Mouse (Mus musculus): ENCODE data around the gene Akap2. TPM values are rescaled to one million over a fixed set of nuclear protein-coding genes. Genes with fewer than 3 reads are reported as not detected.
A peak's percentile ranks its signal among the peaks of the same experiment; 100 is the strongest.

Akap2 gene
- polyA plus RNA-seq, 1 experiment from 2014 or later: 42.4 TPM

DNA sequence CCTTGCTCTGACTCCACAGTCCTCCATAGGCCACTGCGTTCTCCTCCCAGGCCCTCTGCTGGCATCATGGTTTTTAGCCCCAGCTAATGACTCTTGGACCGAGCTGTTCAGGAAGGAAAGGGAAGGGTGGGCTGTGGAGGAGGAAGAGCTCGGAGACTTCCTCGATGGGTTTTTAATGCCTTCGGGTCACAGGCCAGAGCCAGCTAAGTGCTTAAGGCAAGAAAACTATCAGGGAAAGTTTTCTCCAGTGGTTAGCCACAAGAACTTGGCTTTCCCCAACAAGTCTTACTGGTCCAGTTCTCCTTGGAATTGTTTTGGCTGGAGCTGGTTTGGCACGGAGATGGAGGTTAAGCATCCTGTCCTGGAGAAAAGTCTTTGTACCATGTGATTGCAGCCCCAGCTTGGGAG is 142.8 kb downstream of the Akap2 start:
- WGBS: 66% methylated on average over 6 of the region's 6 CpGs
- no peak for ATAC-seq (replicated peaks; ENCODE audit: extremely low read depth, insufficient read depth, low FRiP score)
- Histone ChIP-seq H3K4me3 (ENCODE audit: low read length) (no peak overlapping the region), H3K27me3 (ENCODE audit: control insufficient read depth, insufficient read depth, low read length) (no peaks in the 10 kb centered on the region), H3K4me1 (ENCODE audit: control insufficient read depth, insufficient read depth, low read length) (peaks cover 29% of the 10 kb centered on the region), H3K27ac (ENCODE audit: low read length) (0 out of 2 replicates have a peak overlapping the region, but pooled peaks have one; percentile 23), H3K4me2 (ENCODE audit: low read depth, low read length) (no peak overlapping the region), H3K9ac (ENCODE audit: low read length) (no peak overlapping the region), H3K36me3 (ENCODE audit: control insufficient read depth, insufficient read depth) (peaks cover 38% of the 10 kb centered on the region), H3K9me3 (replicated peaks; ENCODE audit: control insufficient read depth, low read length) (no peaks in the 10 kb centered on the region)

DNA sequence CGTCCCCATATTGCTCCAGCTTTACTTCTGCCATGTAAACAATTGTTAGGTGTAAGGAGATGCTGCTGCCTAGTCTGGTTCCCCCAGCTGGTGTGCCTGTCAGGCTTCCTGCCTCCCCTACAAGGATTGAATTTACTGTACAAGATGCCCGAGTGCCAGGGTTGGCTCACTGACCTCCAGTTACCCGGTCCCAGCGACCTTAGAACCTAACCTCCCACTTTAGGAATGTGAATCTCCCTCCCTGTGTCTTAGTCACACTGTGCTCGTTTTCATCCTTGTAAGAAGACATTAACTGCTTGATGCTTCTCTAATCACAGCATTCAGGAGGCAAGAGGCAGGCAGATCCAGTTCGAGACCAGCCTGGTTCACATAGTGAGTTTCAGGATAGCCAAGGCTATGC is 143.7 kb downstream of the Akap2 start:
- Histone ChIP-seq H3K36me3 (ENCODE audit: control insufficient read depth, insufficient read depth) (peaks cover 32% of the 10 kb centered on the region), H3K4me1 (ENCODE audit: control insufficient read depth, insufficient read depth, low read length) (peaks cover 38% of the 10 kb centered on the region), H3K4me3 (ENCODE audit: low read length) (no peak overlapping the region), H3K9ac (ENCODE audit: low read length) (no peak overlapping the region), H3K4me2 (ENCODE audit: low read depth, low read length) (no peak overlapping the region), H3K27ac (ENCODE audit: low read length) (no peak overlapping the region), H3K9me3 (replicated peaks; ENCODE audit: control insufficient read depth, low read length) (no peaks in the 10 kb centered on the region), H3K27me3 (ENCODE audit: control insufficient read depth, insufficient read depth, low read length) (no peaks in the 10 kb centered on the region)
- ATAC-seq (replicated peaks; ENCODE audit: extremely low read depth, insufficient read depth, low FRiP score): no peak
- WGBS: 63% methylated on average over 6 of the region's 6 CpGs

DNA sequence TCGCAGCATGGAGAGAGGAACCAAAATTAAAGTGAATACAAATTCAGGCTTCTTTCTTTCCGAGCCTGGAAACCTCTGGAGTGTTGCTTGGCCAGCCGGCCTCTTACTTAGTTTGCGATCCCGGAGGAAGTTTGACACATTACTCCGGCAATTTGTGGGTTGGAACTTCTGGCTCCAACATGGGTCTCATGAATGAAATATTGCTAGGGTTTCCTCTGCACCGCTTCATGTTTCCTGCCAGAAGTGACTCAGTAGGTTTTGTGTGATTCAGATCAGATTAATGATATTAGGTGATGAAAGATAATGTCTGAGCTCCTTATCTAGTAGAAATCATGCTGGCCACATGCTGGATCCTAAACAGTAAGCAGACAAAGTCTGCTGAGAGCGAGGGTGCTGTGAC is 144.4 kb downstream of the Akap2 start:
- Histone ChIP-seq H3K9ac (ENCODE audit: low read length) (no peak overlapping the region), H3K9me3 (replicated peaks; ENCODE audit: control insufficient read depth, low read length) (no peaks in the 10 kb centered on the region), H3K4me2 (ENCODE audit: low read depth, low read length) (no peak overlapping the region), H3K4me3 (ENCODE audit: low read length) (no peak overlapping the region), H3K27me3 (ENCODE audit: control insufficient read depth, insufficient read depth, low read length) (no peaks in the 10 kb centered on the region), H3K36me3 (ENCODE audit: control insufficient read depth, insufficient read depth) (peaks cover 25% of the 10 kb centered on the region), H3K27ac (ENCODE audit: low read length) (peak overlapping the region; percentile 13), H3K4me1 (ENCODE audit: control insufficient read depth, insufficient read depth, low read length) (peaks cover 45% of the 10 kb centered on the region)
- ATAC-seq (replicated peaks; ENCODE audit: extremely low read depth, insufficient read depth, low FRiP score): no peak
- 68% methylated on average over 8 of the region's 8 CpGs for WGBS

DNA sequence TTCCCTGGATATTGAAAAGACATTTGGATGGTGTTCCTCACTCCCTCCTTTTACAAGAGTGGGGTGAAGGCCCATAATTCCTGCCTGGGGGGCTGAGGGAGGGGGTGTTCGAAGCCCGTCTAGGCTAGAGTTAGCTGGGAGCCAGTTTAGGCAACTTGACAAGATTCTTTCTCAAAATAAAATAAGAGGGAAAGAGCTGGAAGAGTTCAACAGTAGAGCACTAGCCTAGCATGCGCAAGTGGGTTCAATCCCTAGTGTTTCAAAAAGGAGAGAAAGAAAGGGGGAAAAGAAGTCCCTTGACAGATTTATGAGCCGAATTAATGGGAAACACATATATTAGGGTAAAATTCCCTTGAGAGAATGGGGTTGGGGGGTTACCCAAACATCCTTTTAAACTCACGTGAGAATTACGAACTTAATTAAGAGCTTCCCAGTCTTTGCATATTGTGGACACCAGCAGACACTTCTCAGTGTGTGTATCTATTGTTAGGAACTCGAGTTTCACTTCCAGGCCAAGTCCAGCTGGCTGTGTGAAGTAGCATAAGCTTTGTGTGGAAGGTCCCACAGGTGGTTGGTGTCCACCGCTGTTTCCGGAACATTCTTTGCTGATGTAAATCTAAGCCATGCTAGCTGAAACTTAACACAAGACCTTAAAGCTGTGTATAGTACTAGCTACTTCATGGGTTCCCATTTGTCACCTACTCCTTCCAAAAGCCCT is 145.0 kb downstream of the Akap2 start:
- H3K36me3 ChIP-seq (ENCODE audit: control insufficient read depth, insufficient read depth): peaks cover 19% of the 10 kb centered on the region
- H3K27ac ChIP-seq (ENCODE audit: low read length): peak overlapping the region; percentile 13; the same call in 1 of the 2 replicates

DNA sequence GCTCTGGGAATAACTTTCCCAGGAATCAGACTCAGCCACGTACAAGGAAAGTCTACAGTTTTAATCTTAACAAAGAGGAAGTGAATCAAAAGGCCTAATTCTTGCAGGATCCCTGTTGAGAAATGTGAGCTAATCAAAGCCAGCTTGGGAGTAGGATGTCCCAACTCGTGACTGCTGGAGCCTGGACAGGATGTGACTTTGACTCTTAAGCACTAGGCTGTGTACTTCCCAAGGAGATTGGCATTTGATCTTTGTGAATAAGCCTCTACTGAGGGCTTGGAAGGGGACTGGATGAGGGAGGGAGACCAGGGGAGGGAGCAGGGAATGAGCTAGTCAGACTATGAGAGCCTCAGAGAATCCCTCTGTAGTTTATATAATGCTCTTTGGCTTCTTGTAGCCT is 148.6 kb downstream of the Akap2 start:
- peak; percentile 49 for ATAC-seq (replicated peaks; ENCODE audit: extremely low read depth, insufficient read depth, low FRiP score)
- H3K27ac ChIP-seq (ENCODE audit: low read length): peak overlapping the region; percentile 5

More for the DNA sequence above, 145.0 kb downstream of the Akap2 start:
- no peak for ATAC-seq (replicated peaks; ENCODE audit: extremely low read depth, insufficient read depth, low FRiP score)
- Histone ChIP-seq H3K4me1 (ENCODE audit: control insufficient read depth, insufficient read depth, low read length) (peaks cover 49% of the 10 kb centered on the region), H3K27me3 (ENCODE audit: control insufficient read depth, insufficient read depth, low read length) (no peaks in the 10 kb centered on the region), H3K4me3 (ENCODE audit: low read length) (no peak overlapping the region), H3K4me2 (ENCODE audit: low read depth, low read length) (no peak overlapping the region), H3K9ac (ENCODE audit: low read length) (no peak overlapping the region), H3K9me3 (replicated peaks; ENCODE audit: control insufficient read depth, low read length) (no peaks in the 10 kb centered on the region)
- WGBS: 76% methylated on average over 9 of the region's 9 CpGs

DNA sequence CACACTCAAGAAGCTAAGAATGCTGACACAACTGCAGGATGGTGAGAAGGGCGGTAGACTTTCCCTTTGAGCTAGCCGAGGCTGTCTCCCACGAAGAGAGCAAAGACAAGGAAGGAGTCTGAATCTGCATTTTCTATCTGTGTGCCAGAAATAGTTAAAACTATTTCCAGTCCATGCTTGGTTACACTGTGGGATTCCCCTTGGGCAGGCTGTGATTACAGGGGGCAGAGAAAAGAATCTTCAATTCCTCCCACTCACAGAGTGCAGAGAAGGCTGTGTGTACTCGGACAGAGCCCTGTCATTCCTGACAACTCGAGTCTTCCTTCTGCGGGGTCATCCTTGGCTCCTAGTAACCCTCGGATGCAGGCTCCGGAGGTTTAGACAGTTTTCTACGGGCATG is 149.5 kb downstream of the Akap2 start:
- peak overlapping the region; percentile 5; the same call in 1 of the 2 replicates for H3K27ac ChIP-seq (ENCODE audit: low read length)
- H3K4me3 ChIP-seq (ENCODE audit: low read length): no peak overlapping the region
- H3K4me2 ChIP-seq (ENCODE audit: low read depth, low read length): no peak overlapping the region
- no peaks in the 10 kb centered on the region for H3K27me3 ChIP-seq (ENCODE audit: control insufficient read depth, insufficient read depth, low read length)
- no peak overlapping the region for H3K9ac ChIP-seq (ENCODE audit: low read length)
- peaks cover 9% of the 10 kb centered on the region; the same call in 1 of the 2 replicates for H3K36me3 ChIP-seq (ENCODE audit: control insufficient read depth, insufficient read depth)
- no peak for ATAC-seq (replicated peaks; ENCODE audit: extremely low read depth, insufficient read depth, low FRiP score)
- WGBS: 55% methylated on average over 9 of the region's 9 CpGs
- H3K9me3 ChIP-seq (replicated peaks; ENCODE audit: control insufficient read depth, low read length): no peaks in the 10 kb centered on the region
- peaks cover 29% of the 10 kb centered on the region for H3K4me1 ChIP-seq (ENCODE audit: control insufficient read depth, insufficient read depth, low read length)

More for the DNA sequence above, 148.6 kb downstream of the Akap2 start:
- H3K36me3 ChIP-seq (ENCODE audit: control insufficient read depth, insufficient read depth): peaks cover 9% of the 10 kb centered on the region; the same call in 1 of the 2 replicates
- no peaks in the 10 kb centered on the region for H3K9me3 ChIP-seq (replicated peaks; ENCODE audit: control insufficient read depth, low read length)
- H3K27me3 ChIP-seq (ENCODE audit: control insufficient read depth, insufficient read depth, low read length): no peaks in the 10 kb centered on the region
- no peak overlapping the region for H3K9ac ChIP-seq (ENCODE audit: low read length)
- H3K4me1 ChIP-seq (ENCODE audit: control insufficient read depth, insufficient read depth, low read length): peaks cover 36% of the 10 kb centered on the region
- H3K4me2 ChIP-seq (ENCODE audit: low read depth, low read length): no peak overlapping the region
- 26% methylated on average over 2 of the region's 2 CpGs for WGBS
- H3K4me3 ChIP-seq (ENCODE audit: low read length): no peak overlapping the region

DNA sequence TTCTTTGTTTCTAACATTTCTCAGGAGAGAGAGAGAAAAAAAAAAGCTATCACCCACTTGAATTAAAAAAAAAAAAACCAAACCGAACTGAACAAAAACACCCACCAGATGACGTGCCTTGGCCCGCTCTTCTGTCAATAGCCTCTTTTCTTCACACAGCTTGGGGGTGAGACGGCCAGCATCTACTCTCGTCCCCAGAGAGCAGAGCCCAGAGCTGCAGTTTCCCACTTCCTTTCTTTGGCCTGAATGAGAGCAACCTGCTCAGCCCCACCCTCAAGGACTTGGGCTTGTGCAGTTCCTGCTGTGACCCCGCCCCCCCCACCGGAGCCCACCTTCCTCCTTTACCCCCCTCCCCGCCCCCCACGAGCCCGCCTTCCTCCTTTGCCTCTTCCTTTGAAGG is 150.0 kb downstream of the Akap2 start:
- 57% methylated on average over 10 of the region's 10 CpGs for WGBS
- no peak overlapping the region for H3K4me3 ChIP-seq (ENCODE audit: low read length)
- peaks cover 9% of the 10 kb centered on the region; the same call in 1 of the 2 replicates for H3K36me3 ChIP-seq (ENCODE audit: control insufficient read depth, insufficient read depth)
- no peak overlapping the region for H3K27ac ChIP-seq (ENCODE audit: low read length)
- H3K9me3 ChIP-seq (replicated peaks; ENCODE audit: control insufficient read depth, low read length): no peaks in the 10 kb centered on the region
- no peak overlapping the region for H3K4me2 ChIP-seq (ENCODE audit: low read depth, low read length)
- no peak overlapping the region for H3K9ac ChIP-seq (ENCODE audit: low read length)
- H3K27me3 ChIP-seq (ENCODE audit: control insufficient read depth, insufficient read depth, low read length): no peaks in the 10 kb centered on the region
- no peak for ATAC-seq (replicated peaks; ENCODE audit: extremely low read depth, insufficient read depth, low FRiP score)
- H3K4me1 ChIP-seq (ENCODE audit: control insufficient read depth, insufficient read depth, low read length): peaks cover 24% of the 10 kb centered on the region

DNA sequence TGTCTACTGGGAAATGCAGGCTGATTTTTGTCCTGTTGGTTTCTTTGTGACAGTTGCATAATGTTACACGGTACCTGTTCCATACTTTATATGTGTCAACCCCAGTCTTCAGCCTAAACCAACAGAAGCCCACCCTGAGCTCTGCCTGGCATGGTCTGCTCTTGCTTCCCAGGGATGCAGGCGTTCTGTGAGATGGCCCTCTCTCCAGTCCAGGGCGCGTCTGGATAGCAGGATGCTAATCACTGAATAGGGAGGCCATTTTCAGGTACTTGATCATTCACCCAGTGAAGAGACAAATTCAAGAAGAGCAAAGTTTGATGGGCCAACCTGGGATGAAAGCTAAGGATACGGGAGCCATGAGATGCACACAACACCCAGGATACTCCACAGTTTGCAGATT is 161.7 kb downstream of the Akap2 start:
- no peak overlapping the region for H3K9ac ChIP-seq (ENCODE audit: low read length)
- WGBS: 93% methylated on average over 5 of the region's 5 CpGs

DNA sequence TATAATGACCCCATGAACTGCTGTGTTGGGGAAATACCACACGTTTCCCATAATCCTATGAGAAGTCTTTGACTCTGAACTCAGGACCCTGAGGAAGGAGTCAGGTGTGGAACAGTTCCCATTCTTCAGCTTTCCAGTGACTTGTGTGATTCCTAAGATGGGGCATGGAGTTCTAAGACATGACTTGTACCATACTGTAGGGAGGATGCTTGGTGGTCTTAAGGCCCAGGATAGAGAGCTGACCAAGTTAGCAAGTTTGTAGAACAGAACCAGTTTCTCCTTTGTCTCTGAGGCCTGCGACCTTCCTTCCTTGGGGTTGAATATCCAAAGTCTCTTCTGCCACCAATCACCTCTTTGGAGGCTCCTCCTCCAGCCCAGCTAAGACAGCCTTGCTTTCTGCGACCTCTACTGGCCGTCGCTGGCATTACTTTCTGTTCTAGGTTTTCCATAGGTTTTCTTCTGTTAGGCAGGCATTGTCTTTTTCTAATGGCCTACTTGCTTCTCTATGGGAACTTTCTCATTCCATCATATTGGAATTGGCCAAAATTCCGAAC is 162.4 kb downstream of the Akap2 start:
- Histone ChIP-seq H3K27me3 (ENCODE audit: control insufficient read depth, insufficient read depth, low read length) (no peaks in the 10 kb centered on the region), H3K27ac (ENCODE audit: low read length) (no peak overlapping the region), H3K4me3 (ENCODE audit: low read length) (no peak overlapping the region), H3K9me3 (replicated peaks; ENCODE audit: control insufficient read depth, low read length) (no peaks in the 10 kb centered on the region), H3K36me3 (ENCODE audit: control insufficient read depth, insufficient read depth) (no peaks in the 10 kb centered on the region), H3K4me2 (ENCODE audit: low read depth, low read length) (no peak overlapping the region), H3K4me1 (ENCODE audit: control insufficient read depth, insufficient read depth, low read length) (peaks cover 33% of the 10 kb centered on the region), H3K9ac (ENCODE audit: low read length) (no peak overlapping the region)
- 23% methylated on average over 6 of the region's 6 CpGs for WGBS
- ATAC-seq (replicated peaks; ENCODE audit: extremely low read depth, insufficient read depth, low FRiP score): peak; percentile 53; the same call in 1 of the 2 replicates

More for the DNA sequence above, 161.7 kb downstream of the Akap2 start:
- no peak overlapping the region for H3K27ac ChIP-seq (ENCODE audit: low read length)
- ATAC-seq (replicated peaks; ENCODE audit: extremely low read depth, insufficient read depth, low FRiP score): no peak
- no peaks in the 10 kb centered on the region for H3K27me3 ChIP-seq (ENCODE audit: control insufficient read depth, insufficient read depth, low read length)
- H3K4me1 ChIP-seq (ENCODE audit: control insufficient read depth, insufficient read depth, low read length): peaks cover 25% of the 10 kb centered on the region
- H3K4me2 ChIP-seq (ENCODE audit: low read depth, low read length): no peak overlapping the region
- H3K9me3 ChIP-seq (replicated peaks; ENCODE audit: control insufficient read depth, low read length): no peaks in the 10 kb centered on the region
- no peaks in the 10 kb centered on the region for H3K36me3 ChIP-seq (ENCODE audit: control insufficient read depth, insufficient read depth)
- no peak overlapping the region for H3K4me3 ChIP-seq (ENCODE audit: low read length)
